Mouse (Mus musculus) bone marrow macrophage, adult 2 months (primary cell): ENCODE measurements around the gene Chrne. TPM values are rescaled to one million over a fixed set of nuclear protein-coding genes. Genes with fewer than 3 reads are reported as not detected.

ENCODE experiments used
- H3K27ac ChIP-seq: 2 replicates; pipeline ENCODE4 v1.5.1; 2012; ENCODE audit warnings: low read depth, low read length; ENCODE audit not compliant: insufficient read depth
- H3K4me1 ChIP-seq: 2 replicates; pipeline ENCODE4 v1.6.1; 2012; ENCODE audit warnings: low read length; ENCODE audit not compliant: control insufficient read depth, insufficient read depth
- H3K4me3 ChIP-seq: 2 replicates; pipeline ENCODE4 v1.5.1; 2012; ENCODE audit warnings: mild to moderate bottlenecking, low read length, moderate library complexity; ENCODE audit not compliant: insufficient read depth
- CTCF ChIP-seq: IDR thresholded peaks from 2 replicates; pipeline ENCODE4 v1.5.1; 2012; ENCODE audit warnings: low read depth, mild to moderate bottlenecking, low read length, moderate library complexity
- POLR2A ChIP-seq: IDR thresholded peaks from 2 replicates; pipeline ENCODE4 v1.6.1; 2012; ENCODE audit warnings: mild to moderate bottlenecking, low read depth, low read length, borderline replicate concordance
- polyA plus RNA-seq: library from polyadenylated mRNA; stranded (reverse); fragments of >200 nt; gene quantifications from 2 replicates; pipeline ENCODE4 v1.2.4, GENCODE M21; 2012; ENCODE audit not compliant: missing spikeins, insufficient read depth, insufficient read length

Chrne gene
- polyA plus RNA-seq, 1 experiment, result not detected

GRCm38 (mm10) chr11:70610752-70611151 is 8.3 kb downstream of the Chrne start:
- Histone ChIP-seq H3K27ac (no peak overlapping the region), H3K4me1 (peaks cover 18% of the 10 kb centered on the region)
- TF ChIP-seq CTCF (no peak), POLR2A (no peak)

DNA sequence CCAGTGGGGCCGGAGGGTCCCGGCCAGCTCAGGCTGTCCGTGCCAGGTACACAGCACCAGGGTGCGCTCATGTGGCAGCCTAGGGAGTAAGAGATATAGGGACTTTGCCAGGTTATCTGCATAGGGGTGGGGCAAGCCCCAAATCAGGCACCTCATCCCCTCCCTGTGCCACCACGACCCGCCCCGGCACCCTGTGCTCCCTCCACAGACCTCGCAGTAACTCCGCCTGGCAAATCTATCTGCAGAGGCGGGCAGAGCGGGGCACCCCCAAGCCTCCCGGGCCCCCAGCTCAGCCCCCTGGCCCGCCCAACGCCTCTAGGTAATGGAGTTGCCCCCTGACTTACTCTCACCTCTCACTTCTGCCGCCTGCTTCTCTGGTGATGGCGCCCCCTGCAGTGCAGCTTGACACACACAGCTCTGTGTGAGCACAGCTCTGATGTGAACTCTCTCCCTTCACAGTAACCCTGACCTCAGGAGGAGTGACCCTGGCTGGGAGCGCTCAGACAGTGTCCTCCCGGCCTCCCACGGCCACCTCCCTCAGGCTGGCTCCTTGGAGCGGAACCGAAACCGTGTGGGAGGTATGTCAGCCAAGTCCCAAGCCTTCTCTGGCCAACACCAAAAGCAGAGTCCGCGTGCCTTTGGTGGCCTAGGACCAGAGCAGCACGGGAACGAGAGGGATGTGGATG is 10.5 kb downstream of the Chrne start:
- H3K4me1 ChIP-seq, result peaks cover 8% of the 10 kb centered on the region
- TF ChIP-seq POLR2A, result no peak
- TF ChIP-seq CTCF, result no peak; the same call in 1 of the 2 replicates
- H3K27ac ChIP-seq, result no peak overlapping the region
- H3K4me3 ChIP-seq, result no peak overlapping the region

More at GRCm38 (mm10) chr11:70610752-70611151, 8.3 kb downstream of the Chrne start:
- H3K4me3 ChIP-seq, result no peak overlapping the region

DNA sequence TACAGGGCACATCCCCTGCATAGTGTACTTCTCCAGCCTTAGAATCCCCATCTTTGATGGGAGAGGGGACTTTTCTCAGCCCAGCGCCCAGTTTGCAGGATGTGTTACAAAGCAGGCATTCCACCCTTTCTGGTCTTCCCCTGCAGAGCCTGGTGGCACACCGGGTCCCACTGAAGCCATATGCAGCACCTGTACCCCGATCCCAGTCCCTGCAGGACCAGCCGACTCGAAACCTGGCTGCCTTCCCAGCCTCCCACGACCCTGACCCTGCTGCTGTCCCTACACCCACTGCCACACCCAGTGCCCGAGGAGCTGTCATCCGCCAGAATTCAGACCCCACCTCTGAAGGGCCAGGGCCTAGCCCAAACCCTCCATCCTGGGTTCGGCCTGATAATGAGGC is 11.4 kb downstream of the Chrne start:
- no peak overlapping the region for H3K4me3 ChIP-seq
- no peak overlapping the region for H3K27ac ChIP-seq
- no peak for TF ChIP-seq CTCF
- no peak for TF ChIP-seq POLR2A
- peaks cover 1% of the 10 kb centered on the region for H3K4me1 ChIP-seq

DNA sequence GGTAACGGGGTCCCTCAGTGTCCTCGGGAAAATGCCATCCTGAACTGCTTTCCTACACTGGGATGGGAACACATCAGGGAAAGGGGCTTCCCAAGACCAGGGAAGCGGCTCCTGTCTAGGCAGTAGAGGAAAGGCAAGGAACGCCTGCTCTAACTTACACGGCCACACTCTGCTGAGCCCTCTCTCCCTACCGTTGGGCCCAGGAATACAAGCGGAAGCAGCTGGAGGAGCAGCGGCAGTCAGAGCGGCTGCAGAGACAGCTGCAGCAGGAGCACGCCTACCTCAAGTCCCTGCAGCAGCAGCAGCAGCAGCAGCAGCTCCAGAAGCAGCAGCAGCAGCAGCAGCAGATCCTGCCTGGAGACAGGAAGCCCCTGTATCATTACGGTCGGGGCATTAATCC is 12.3 kb downstream of the Chrne start:
- Histone ChIP-seq H3K27ac (no peak overlapping the region), H3K4me3 (no peak overlapping the region), H3K4me1 (no peaks in the 10 kb centered on the region)
- TF ChIP-seq CTCF, result no peak
- no peak for TF ChIP-seq POLR2A

DNA sequence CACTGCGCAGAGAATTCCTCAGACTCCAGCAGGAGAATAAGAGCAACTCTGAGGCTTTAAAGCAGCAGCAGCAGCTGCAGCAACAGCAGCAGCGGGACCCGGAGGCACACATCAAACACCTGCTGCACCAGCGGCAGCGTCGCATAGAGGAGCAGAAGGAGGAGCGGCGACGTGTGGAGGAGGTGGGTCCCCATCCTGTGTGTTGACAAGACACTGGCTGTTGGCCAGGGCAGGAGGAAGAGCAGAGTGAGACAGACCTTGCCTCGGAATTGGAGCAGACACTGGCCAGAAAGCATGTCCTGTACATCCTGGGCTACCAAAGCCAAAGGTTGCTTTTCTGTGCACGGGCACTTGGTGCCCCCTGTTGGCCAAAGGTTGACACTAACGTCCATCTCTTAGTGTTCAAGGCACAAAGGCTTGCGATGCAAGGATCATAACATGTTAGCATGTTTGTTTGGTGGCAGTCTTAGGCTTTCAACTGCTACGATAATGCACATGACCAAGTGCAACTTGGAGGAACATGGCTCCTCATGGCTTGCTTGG is 13.9 kb downstream of the Chrne start:
- no peak for TF ChIP-seq POLR2A
- peak; percentile 63 for TF ChIP-seq CTCF
- peaks cover 9% of the 10 kb centered on the region for H3K4me1 ChIP-seq
- H3K4me3 ChIP-seq, result no peak overlapping the region
- no peak overlapping the region for H3K27ac ChIP-seq

GRCm38 (mm10) chr11:70598451-70598953 is 20.5 kb downstream of the Chrne start:
- TF ChIP-seq CTCF (no peak), POLR2A (no peak)
- Histone ChIP-seq H3K4me1 (peaks cover 64% of the 10 kb centered on the region), H3K27ac (no peak overlapping the region; the same call in 1 of the 2 replicates), H3K4me3 (no peak overlapping the region)

GRCm38 (mm10) chr11:70597301-70597700 is 21.7 kb downstream of the Chrne start:
- Histone ChIP-seq H3K27ac (peak overlapping the region; percentile 96), H3K4me3 (no peak overlapping the region), H3K4me1 (peaks cover 71% of the 10 kb centered on the region)
- TF ChIP-seq CTCF (no peak), POLR2A (no peak)

DNA sequence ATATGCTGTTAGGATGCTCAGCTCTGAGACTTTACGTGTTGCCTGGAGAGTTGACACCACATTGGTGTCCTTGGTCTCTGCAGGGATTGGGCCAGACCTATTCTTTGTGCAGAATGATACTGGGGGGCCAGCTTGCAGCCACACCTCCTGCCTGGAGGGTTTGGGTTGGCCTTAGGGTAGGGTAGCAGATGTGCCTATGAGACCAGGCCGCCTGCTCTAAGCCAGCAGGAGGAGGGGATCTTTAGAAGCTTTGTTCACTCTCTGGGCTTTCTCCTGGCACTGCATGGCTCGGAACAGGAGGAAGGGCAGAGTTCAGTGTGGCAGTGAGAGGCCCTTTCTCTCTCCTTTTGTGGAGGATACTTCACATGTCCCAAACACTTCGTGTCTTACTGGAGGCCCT is 22.9 kb downstream of the Chrne start:
- Histone ChIP-seq H3K27ac (peak overlapping the region; percentile 96), H3K4me3 (no peak overlapping the region), H3K4me1 (peaks cover 78% of the 10 kb centered on the region)
- TF ChIP-seq POLR2A (no peak), CTCF (no peak)

DNA sequence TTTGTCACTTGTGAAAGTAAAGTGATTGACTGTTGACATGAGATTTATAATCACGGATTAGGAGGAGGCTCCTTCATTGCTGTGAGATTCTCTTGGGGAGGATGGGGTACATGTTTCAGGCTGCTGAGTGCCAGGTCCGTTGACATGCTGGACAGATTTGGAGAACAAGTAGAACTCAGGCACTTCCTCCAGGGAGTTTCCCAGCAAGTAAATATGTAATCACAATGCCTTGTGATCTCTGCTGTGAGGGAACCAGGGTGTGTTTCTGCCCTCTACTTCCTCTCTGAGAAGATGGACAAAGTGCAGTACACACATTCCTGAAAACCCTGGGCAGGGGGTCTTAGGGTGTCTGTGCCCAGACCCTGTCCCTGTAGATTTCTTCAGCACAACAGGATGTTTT is 23.4 kb downstream of the Chrne start:
- peak overlapping the region; percentile 96 for H3K27ac ChIP-seq
- no peak for TF ChIP-seq CTCF
- no peak for TF ChIP-seq POLR2A

More for the DNA sequence above, 23.4 kb downstream of the Chrne start:
- H3K4me3 ChIP-seq, result peak overlapping the region; percentile 7
- peaks cover 80% of the 10 kb centered on the region for H3K4me1 ChIP-seq
